Mouse (Mus musculus) stomach, postnatal 0 days (tissue): Measurements from ENCODE around the gene Efcab6. TPM values are rescaled to one million over a fixed set of nuclear protein-coding genes. Genes with fewer than 3 reads are reported as not detected.
A peak's percentile ranks its signal among the peaks of the same experiment; 100 is the strongest.

Experiments used
- ATAC-seq: fragments of 200-750 bp; cut with Nextera tagmentation; 2 replicates; pipeline ENCODE4 v1.8.0; 2017; ENCODE audit not compliant: low FRiP score, low TSS enrichment
- DNase-seq: peaks from one replicate; pipeline ENCODE4 v3.0.0-alpha.2; 2016; ENCODE audit warnings: low spot score
- H3K27ac ChIP-seq: fragments of 300-500 bp; sonication (generic); replicated peaks from 2 replicates; pipeline ENCODE4 v1.5.1; 2014; ENCODE audit warnings: mild to moderate bottlenecking, control low read depth
- H3K27me3 ChIP-seq: fragments of 300-500 bp; sonication (generic); 2 replicates; pipeline ENCODE4 v1.6.1; 2014; ENCODE audit warnings: low read length; ENCODE audit not compliant: control insufficient read depth, insufficient read depth
- H3K36me3 ChIP-seq: fragments of 300-500 bp; sonication (generic); 2 replicates; pipeline ENCODE4 v1.6.1; 2014; ENCODE audit warnings: low read length, mixed read lengths; ENCODE audit not compliant: control insufficient read depth, insufficient read depth
- H3K4me1 ChIP-seq: fragments of 300-500 bp; sonication (generic); replicated peaks from 2 replicates; pipeline ENCODE4 v1.6.1; 2014; ENCODE audit warnings: antibody characterized with exemption; ENCODE audit not compliant: control insufficient read depth, insufficient read depth
- H3K4me2 ChIP-seq: fragments of 300-500 bp; sonication (generic); replicated peaks from 2 replicates; pipeline ENCODE4 v1.6.1; 2014; ENCODE audit warnings: low read depth, mild to moderate bottlenecking, control low read depth, moderate library complexity
- H3K4me3 ChIP-seq: fragments of 300-500 bp; sonication (generic); 2 replicates; pipeline ENCODE4 v1.5.1; 2014; ENCODE audit warnings: low read depth, low read length, control low read depth
- H3K9ac ChIP-seq: fragments of 300-500 bp; sonication (generic); 2 replicates; pipeline ENCODE4 v1.6.1; 2014; ENCODE audit warnings: mild to moderate bottlenecking, low read length, control low read depth, mixed read lengths
- H3K9me3 ChIP-seq: fragments of 300-500 bp; sonication (generic); 2 replicates; pipeline ENCODE4 v1.6.1; 2016; ENCODE audit warnings: low read length; ENCODE audit not compliant: control insufficient read depth
- CTCF ChIP-seq: IDR thresholded peaks from 2 replicates; pipeline ENCODE4 v1.5.1; 2016; ENCODE audit warnings: antibody characterized with exemption, low read depth, mild to moderate bottlenecking, moderate library complexity
- EP300 ChIP-seq: optimal IDR thresholded peaks from 2 replicates; pipeline ENCODE3; 2016; ENCODE audit warnings: antibody characterized with exemption
- WGBS: fragments of 180-500 bp; shearing (Covaris S2); extraction: QIAGEN DNeasy Blood & Tissue Kit; methylation state at CpG from one replicate; pipeline ENCODE4 v1.1.7; 2014; 5-methylcytosine and 5-hydroxymethylcytosine counted together
- polyA plus RNA-seq: library from polyadenylated mRNA; unstranded; fragments of >200 nt; fragmentation: Nextera tagmentation; extraction: Ambion mirVana; gene quantifications from 2 replicates; pipeline ENCODE4 v1.2.1, GENCODE M21; 2015

Gene Efcab6
- polyA plus RNA-seq, 1 experiment from 2014 or later, result 0.07 TPM

DNA sequence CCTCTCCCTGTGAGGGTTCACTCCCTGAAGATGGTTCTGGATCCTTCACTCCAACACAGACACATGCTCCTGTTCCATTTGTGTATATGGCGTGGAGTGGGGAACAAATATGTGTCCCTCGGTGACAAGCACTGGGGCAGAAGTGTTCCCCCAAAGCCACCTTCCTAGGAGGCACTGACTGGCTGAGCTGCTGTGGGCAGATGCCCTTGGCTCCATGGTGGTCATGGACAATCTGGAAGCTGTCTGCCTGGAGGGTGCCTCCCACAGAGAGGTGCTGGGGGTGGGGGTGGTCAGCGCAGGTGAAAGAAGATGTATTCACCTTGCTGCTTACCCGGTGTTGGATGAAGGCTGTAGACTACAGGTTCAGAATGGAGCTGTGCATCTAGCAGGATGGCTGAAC lies 128.7 kb downstream of the Efcab6 start:
- 85% methylated on average over 4 of the region's 4 CpGs for WGBS
- Histone ChIP-seq H3K9ac (no peak overlapping the region), H3K27me3 (no peaks in the 10 kb centered on the region), H3K27ac (no peak overlapping the region), H3K36me3 (no peaks in the 10 kb centered on the region), H3K4me1 (no peaks in the 10 kb centered on the region), H3K9me3 (no peaks in the 10 kb centered on the region), H3K4me3 (no peak overlapping the region), H3K4me2 (no peak overlapping the region)
- TF ChIP-seq CTCF, result no peak
- no peak for TF ChIP-seq EP300
- ATAC-seq (no peak), DNase-seq (no peak)

DNA sequence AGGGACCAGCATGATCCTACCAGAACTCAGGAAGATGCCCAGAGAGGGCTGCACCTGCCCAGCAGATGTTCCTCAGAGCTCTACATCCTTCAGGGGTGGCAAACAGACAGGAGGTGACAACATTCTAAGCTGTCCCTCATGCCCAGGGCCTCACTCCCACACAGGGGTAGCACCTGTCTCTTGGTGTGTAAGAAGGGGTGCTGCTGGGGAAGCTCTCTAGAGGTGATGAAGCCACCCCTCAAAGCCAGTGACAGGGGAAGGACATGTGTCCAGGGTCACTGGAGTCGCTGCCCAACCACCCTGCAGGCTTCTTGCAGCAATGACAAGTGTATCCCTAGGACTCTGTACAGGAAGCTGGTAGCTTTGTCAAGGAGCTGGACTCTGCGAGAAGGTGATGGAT lies 130.4 kb downstream of the Efcab6 start:
- H3K36me3 ChIP-seq, result no peaks in the 10 kb centered on the region
- no peaks in the 10 kb centered on the region for H3K9me3 ChIP-seq
- no peaks in the 10 kb centered on the region for H3K27me3 ChIP-seq
- no peak overlapping the region for H3K4me3 ChIP-seq
- no peak for ATAC-seq
- no peak overlapping the region for H3K27ac ChIP-seq
- no peak overlapping the region for H3K9ac ChIP-seq
- no peak for DNase-seq
- H3K4me2 ChIP-seq, result no peak overlapping the region
- H3K4me1 ChIP-seq, result no peaks in the 10 kb centered on the region
- WGBS, result 43% methylated on average over 2 of the region's 2 CpGs
- no peak for TF ChIP-seq EP300
- TF ChIP-seq CTCF, result no peak

DNA sequence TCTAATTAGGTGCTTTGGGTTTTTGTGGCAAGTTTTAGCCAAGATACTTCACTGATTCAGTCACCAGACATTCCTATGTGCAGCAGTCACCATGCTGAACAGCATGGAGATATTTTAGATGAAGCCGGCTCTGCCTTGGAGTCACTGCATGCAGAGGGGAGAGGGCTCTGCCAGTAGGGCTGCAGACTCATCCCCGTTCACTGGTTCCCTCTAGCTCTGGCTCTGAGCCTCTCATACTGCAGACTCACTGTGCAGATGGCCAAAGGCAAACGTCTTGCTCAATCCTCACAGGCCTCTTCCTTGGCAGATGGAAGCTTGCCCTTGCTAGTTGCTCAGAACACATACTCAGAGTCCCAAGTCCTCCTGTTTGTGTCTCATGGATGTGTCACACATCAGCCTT lies 139.8 kb downstream of the Efcab6 start:
- no peaks in the 10 kb centered on the region for H3K4me1 ChIP-seq
- TF ChIP-seq EP300 (no peak), CTCF (no peak)
- ATAC-seq, result no peak
- no peak overlapping the region for H3K4me2 ChIP-seq
- WGBS, result 73% methylated on average over 3 of the region's 3 CpGs
- H3K27ac ChIP-seq, result no peak overlapping the region
- H3K9me3 ChIP-seq, result no peaks in the 10 kb centered on the region
- no peak overlapping the region for H3K9ac ChIP-seq
- no peak for DNase-seq
- no peak overlapping the region for H3K4me3 ChIP-seq
- H3K36me3 ChIP-seq, result no peaks in the 10 kb centered on the region
- H3K27me3 ChIP-seq, result no peaks in the 10 kb centered on the region

DNA sequence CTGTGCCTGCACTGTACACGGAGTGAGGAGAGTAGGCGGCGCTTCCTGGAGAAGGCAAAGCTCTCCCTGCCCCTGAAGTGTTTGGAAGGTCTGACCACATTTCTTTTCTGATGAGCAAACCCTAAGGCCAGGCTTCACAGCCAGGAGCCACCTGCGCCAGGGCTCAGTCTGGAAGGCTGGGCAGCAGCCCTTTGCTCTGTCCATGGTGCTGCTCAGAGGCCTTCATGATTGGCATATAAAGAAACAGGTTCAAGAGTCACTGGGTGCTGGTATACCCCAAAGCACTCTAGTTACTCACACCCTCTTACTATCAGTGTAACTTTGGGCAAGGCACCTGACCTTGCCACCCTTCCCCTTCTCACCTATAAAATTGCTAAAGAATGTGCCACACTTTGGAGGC lies 140.5 kb downstream of the Efcab6 start:
- Histone ChIP-seq H3K4me2 (no peak overlapping the region), H3K4me1 (no peaks in the 10 kb centered on the region), H3K9me3 (no peaks in the 10 kb centered on the region), H3K27me3 (no peaks in the 10 kb centered on the region), H3K9ac (no peak overlapping the region), H3K4me3 (no peak overlapping the region), H3K36me3 (no peaks in the 10 kb centered on the region), H3K27ac (no peak overlapping the region)
- ATAC-seq, result no peak
- WGBS, result 24% methylated on average over 4 of the region's 4 CpGs
- TF ChIP-seq EP300 (no peak), CTCF (no peak)
- peak; percentile 38 for DNase-seq

DNA sequence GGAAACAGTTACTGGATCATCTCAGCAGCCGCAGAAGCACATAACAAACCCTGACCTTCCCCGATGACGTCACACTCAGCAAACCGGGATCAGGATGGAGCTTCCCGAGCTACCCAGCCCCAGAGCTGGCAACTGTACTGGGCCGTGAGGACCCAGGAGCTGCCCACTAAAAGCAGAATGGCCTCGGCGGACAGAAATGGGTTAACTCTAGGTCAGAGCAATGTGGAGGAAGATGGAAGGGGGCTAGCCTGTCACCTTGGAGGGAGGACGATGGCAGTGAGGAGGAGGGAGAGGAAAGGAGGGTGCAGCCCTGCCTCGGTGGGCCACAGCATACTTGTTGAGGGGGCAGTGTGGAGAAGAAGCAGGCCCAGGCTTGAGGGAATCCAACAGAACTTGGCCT lies 149.8 kb downstream of the Efcab6 start:
- TF ChIP-seq EP300, result no peak
- no peak for TF ChIP-seq CTCF
- DNase-seq (no peak), ATAC-seq (no peak)
- H3K36me3 ChIP-seq, result no peaks in the 10 kb centered on the region
- H3K27ac ChIP-seq, result no peak overlapping the region
- H3K27me3 ChIP-seq, result no peaks in the 10 kb centered on the region
- H3K9me3 ChIP-seq, result no peaks in the 10 kb centered on the region
- no peak overlapping the region for H3K9ac ChIP-seq
- no peak overlapping the region for H3K4me2 ChIP-seq
- no peaks in the 10 kb centered on the region for H3K4me1 ChIP-seq
- 78% methylated on average over 10 of the region's 10 CpGs for WGBS
- no peak overlapping the region for H3K4me3 ChIP-seq

GRCm38 (mm10) chr15:83913028-83913714 lies 152.0 kb downstream of the Efcab6 start:
- Histone ChIP-seq H3K4me2 (no peak overlapping the region), H3K4me1 (no peaks in the 10 kb centered on the region), H3K9me3 (no peaks in the 10 kb centered on the region), H3K9ac (no peak overlapping the region), H3K27ac (no peak overlapping the region), H3K27me3 (no peaks in the 10 kb centered on the region), H3K36me3 (no peaks in the 10 kb centered on the region), H3K4me3 (no peak overlapping the region)
- no peak for DNase-seq
- TF ChIP-seq CTCF, result no peak
- TF ChIP-seq EP300, result no peak
- 82% methylated on average over 14 of the region's 14 CpGs for WGBS
- ATAC-seq, result no peak
